Mouse (Mus musculus) neutrophil, adult 83 days (primary cell): ENCODE data around the gene Pitpnm3. TPM values are rescaled to one million over a fixed set of nuclear protein-coding genes. Genes with fewer than 3 reads are reported as not detected.

Experiments used
- total RNA-seq, 2 experiments: library from RNA; stranded (reverse); gene quantifications; one replicate each; pipeline ENCODE4 v1.2.4; 2023

Gene Pitpnm3
- total RNA-seq = under 1 TPM; 0.07 to 0.09 TPM

GRCm38 (mm10) chr11:72135383-72136158, at the start of gene Pitpnm3:
TSS of gene Pitpnm3 (minus strand) at chr11:72135778.

GRCm38 (mm10) chr11:72041768-72042607, 93.6 kb downstream of the Pitpnm3 start, which contains the start of gene Pimreg:
TSS of gene Pimreg (plus strand) at chr11:72042032.

GRCm38 (mm10) chr11:72037409-72037808, 98.2 kb downstream of the Pitpnm3 start, which contains the start of gene Aipl1:
TSS of gene Aipl1 (minus strand) at chr11:72037509.

Other genes starting within 250 kb of the Pitpnm3 start
- gene Aipl1, start 98.3 kb downstream of the Pitpnm3 start, total RNA-seq = under 1 TPM; 0.18 to 0.46 TPM
- 10 to 100 TPM; 22.7 to 27.2 TPM for gene Pimreg, start 93.7 kb downstream of the Pitpnm3 start, total RNA-seq
- gene Gm43951, start 71.1 kb upstream of the Pitpnm3 start, total RNA-seq = under 1 TPM; 0.26 to 0.79 TPM
- gene 4933427D14Rik, start 71.7 kb upstream of the Pitpnm3 start, total RNA-seq = 1 to 10 TPM; 6.8 to 7.9 TPM
- gene Txndc17, start 71.8 kb upstream of the Pitpnm3 start, total RNA-seq = 10 to 100 TPM; 45.7 to 51.2 TPM
- gene Med31, start 79.8 kb upstream of the Pitpnm3 start, total RNA-seq = 10 to 100 TPM; 30.6 to 33.7 TPM
- 1 to 10 TPM; 1.2 to 1.8 TPM for gene Slc13a5, start 131.4 kb upstream of the Pitpnm3 start, total RNA-seq
- 10 to 100 TPM; 16.2 to 16.9 TPM for gene Xaf1, start 165.9 kb upstream of the Pitpnm3 start, total RNA-seq
- gene Fbxo39, start 178.7 kb upstream of the Pitpnm3 start, total RNA-seq = under 1 TPM in 1 of 2 experiments, not detected in 1; 0.24 TPM
- not detected for gene Tekt1, start 226.7 kb upstream of the Pitpnm3 start, total RNA-seq